Mouse (Mus musculus): ENCODE data around the gene Mfap1a. TPM values are rescaled to one million over a fixed set of nuclear protein-coding genes. Genes with fewer than 3 reads are reported as not detected.
"Not testable (repeated sequence)": the region's sequence is repeated elsewhere in the genome, so short reads cannot be mapped to it uniquely, and the experiment has no call there.

The Mfap1a gene
- polyA plus RNA-seq, 1 experiment from 2014 or later, result 20.8 TPM

DNA sequence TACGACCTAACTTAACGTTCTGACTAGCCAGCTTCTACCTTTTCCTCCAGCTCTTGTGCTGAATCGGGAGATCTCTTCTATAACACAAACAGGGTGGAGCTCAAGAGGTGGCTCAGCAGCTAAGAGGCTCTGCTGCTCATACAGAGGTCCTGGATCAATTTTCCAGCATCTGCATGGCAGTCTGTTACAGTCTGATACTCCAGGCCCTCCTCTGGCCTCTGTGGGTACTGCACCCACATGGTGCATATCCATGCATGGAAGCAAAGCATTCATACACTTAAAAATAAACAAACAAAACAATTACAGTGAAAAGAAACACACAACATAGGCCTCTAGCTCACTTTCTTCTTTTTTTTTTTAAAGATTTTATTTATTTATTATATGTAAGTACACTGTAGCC, 33.7 kb downstream of the Mfap1a start:
- not testable (repeated sequence) for H3K4me1 ChIP-seq (replicated peaks); H3K27me3 ChIP-seq (replicated peaks); H3K9ac ChIP-seq; ATAC-seq; H3K9me3 ChIP-seq; H3K4me3 ChIP-seq (replicated peaks); H3K27ac ChIP-seq; H3K36me3 ChIP-seq
- H3K4me2 ChIP-seq (replicated peaks), result peak overlapping the region; percentile 75
- 100% methylated on average over 3 of the region's 3 CpGs for WGBS

DNA sequence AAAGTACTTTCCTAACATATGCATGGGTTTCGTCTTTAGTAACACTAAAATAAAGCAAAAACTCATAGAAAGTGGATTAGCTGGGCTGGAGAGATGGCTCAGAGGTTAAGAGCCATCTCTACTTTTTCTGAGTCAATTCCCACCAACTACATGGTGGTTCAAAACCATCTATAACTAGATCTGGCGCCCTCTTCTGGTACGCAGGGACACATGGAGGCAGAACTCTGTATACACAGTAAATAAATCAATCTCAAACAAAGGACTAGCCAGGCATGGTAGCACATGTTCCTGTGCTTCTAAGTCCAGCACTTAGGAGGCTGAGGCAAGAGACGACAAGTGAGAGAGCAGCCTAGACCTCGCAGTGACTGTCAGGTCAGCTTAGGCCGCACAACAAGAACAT, 37.5 kb downstream of the Mfap1a start:
- H3K36me3 ChIP-seq; H3K27me3 ChIP-seq (replicated peaks); H3K4me1 ChIP-seq (replicated peaks); H3K27ac ChIP-seq; H3K4me2 ChIP-seq (replicated peaks); H3K4me3 ChIP-seq (replicated peaks); H3K9ac ChIP-seq; H3K9me3 ChIP-seq; ATAC-seq: not testable (repeated sequence)
- WGBS, result 70% methylated on average over 2 of the region's 6 CpGs

GRCm38 (mm10) chr2:121460071-121460470, 46.4 kb downstream of the Mfap1a start:
- Histone ChIP-seq H3K9me3 (no peaks in the 10 kb centered on the region), H3K4me3 (replicated peaks) (no peak overlapping the region), H3K36me3 (no peaks in the 10 kb centered on the region), H3K9ac (no peak overlapping the region), H3K4me2 (replicated peaks) (no peak overlapping the region), H3K27me3 (replicated peaks) (no peaks in the 10 kb centered on the region), H3K4me1 (replicated peaks) (0 out of 2 replicates have a peak, but pooled peaks cover 7% of the 10 kb centered on the region), H3K27ac (no peak overlapping the region)
- ATAC-seq, result no peak
- WGBS, result 55% methylated on average over 2 of the region's 2 CpGs

- Histone ChIP-seq H3K27me3 (replicated peaks) (no peaks in the 10 kb centered on the region), H3K4me1 (replicated peaks) (peaks cover 10% of the 10 kb centered on the region; the same call in 1 of the 2 replicates), H3K4me3 (replicated peaks) (peak within 1 kb of the TSS; percentile 71), H3K36me3 (peaks cover 9% of the 10 kb centered on the region; the same call in 1 of the 2 replicates), H3K4me2 (replicated peaks) (peak within 1 kb of the TSS; percentile 55), H3K27ac (peak within 1 kb of the TSS; percentile 75), H3K9me3 (no peaks in the 10 kb centered on the region), H3K9ac (peak within 1 kb of the TSS; percentile 64)
- peak; percentile 95 for ATAC-seq
- WGBS, result 4% methylated on average over 41 of the region's 41 CpGs
These were observed 49.5 kb downstream of the Mfap1a start, which contains the start of gene Serinc4 for GRCm38 (mm10) chr2:121456692-121457642. TSS of gene Serinc4 (minus strand) at chr2:121456781.

DNA sequence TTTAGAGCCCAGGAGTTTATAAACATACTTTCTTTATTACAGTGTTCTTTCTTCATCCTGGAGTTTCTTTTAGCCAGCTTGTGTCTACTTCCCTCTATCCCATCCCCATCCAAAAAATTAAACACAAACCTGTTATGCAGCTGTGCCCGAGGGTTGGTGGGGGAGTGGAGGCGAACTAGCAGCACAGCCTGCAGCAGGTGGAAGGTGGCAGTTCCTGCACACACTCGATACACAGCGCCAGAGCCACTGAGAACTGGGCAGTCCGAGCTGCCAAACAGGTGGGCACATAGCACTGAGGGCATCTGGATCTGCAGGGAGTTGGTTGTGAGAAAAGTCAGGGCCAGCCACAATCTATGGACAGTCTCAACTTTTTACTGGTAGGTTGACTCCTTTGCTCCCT, 50.9 kb downstream of the Mfap1a start:
- Histone ChIP-seq H3K4me2 (replicated peaks) (no peak overlapping the region), H3K36me3 (peaks cover 9% of the 10 kb centered on the region), H3K9me3 (no peaks in the 10 kb centered on the region), H3K4me3 (replicated peaks) (no peak overlapping the region), H3K9ac (no peak overlapping the region), H3K27ac (no peak overlapping the region), H3K27me3 (replicated peaks) (no peaks in the 10 kb centered on the region), H3K4me1 (replicated peaks) (peaks cover 14% of the 10 kb centered on the region; the same call in 1 of the 2 replicates)
- WGBS, result 78% methylated on average over 5 of the region's 5 CpGs
- no peak for ATAC-seq

GRCm38 (mm10) chr2:121453917-121454316, 52.5 kb downstream of the Mfap1a start:
- no peak overlapping the region for H3K4me3 ChIP-seq (replicated peaks)
- WGBS, result 78% methylated on average over 6 of the region's 6 CpGs
- peaks cover 9% of the 10 kb centered on the region for H3K36me3 ChIP-seq
- peaks cover 14% of the 10 kb centered on the region; the same call in 1 of the 2 replicates for H3K4me1 ChIP-seq (replicated peaks)
- H3K27ac ChIP-seq, result no peak overlapping the region
- H3K9ac ChIP-seq, result no peak overlapping the region
- H3K4me2 ChIP-seq (replicated peaks), result no peak overlapping the region
- H3K27me3 ChIP-seq (replicated peaks), result no peaks in the 10 kb centered on the region
- no peak for ATAC-seq
- H3K9me3 ChIP-seq, result no peaks in the 10 kb centered on the region

GRCm38 (mm10) chr2:121452990-121453389, 53.5 kb downstream of the Mfap1a start, which contains the start of gene Hypk:
TSS of gene Hypk (plus strand) at chr2:121453290.
- Histone ChIP-seq H3K4me3 (replicated peaks) (no peak within 1 kb of the TSS), H3K4me2 (replicated peaks) (no peak within 1 kb of the TSS), H3K9me3 (no peaks in the 10 kb centered on the region), H3K27me3 (replicated peaks) (no peaks in the 10 kb centered on the region), H3K36me3 (peaks cover 9% of the 10 kb centered on the region), H3K9ac (no peak within 1 kb of the TSS), H3K4me1 (replicated peaks) (peaks cover 12% of the 10 kb centered on the region; the same call in 1 of the 2 replicates), H3K27ac (no peak within 1 kb of the TSS)
- WGBS, result 60% methylated on average over 4 of the region's 4 CpGs
- no peak for ATAC-seq

GRCm38 (mm10) chr2:121452361-121452760, 54.1 kb downstream of the Mfap1a start:
- Histone ChIP-seq H3K4me1 (replicated peaks) (peaks cover 12% of the 10 kb centered on the region; the same call in 1 of the 2 replicates), H3K9ac (no peak overlapping the region), H3K4me2 (replicated peaks) (no peak overlapping the region), H3K27me3 (replicated peaks) (no peaks in the 10 kb centered on the region), H3K9me3 (no peaks in the 10 kb centered on the region), H3K27ac (no peak overlapping the region), H3K4me3 (replicated peaks) (no peak overlapping the region), H3K36me3 (peaks cover 9% of the 10 kb centered on the region)
- ATAC-seq, result no peak
- 75% methylated on average over 4 of the region's 4 CpGs for WGBS

DNA sequence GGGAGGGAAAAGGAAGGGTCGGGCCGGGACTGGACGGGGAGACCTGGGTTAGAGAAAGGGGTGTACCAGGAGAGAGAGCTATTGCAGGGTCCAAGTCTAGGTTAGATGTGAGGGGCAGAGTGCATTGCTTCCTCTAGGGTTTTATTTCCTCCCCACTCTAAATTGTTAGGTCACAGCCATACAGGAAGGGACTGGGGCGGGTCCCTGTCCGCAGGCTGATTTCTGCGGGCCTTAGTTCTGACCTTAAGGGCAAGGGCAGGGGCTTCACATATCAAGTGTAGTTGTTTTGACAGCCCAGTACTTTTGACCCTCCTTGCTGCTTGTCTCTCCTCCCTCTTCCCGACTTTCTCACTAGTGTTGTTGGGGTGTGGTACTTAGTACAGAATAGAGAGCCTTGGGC, 56.4 kb downstream of the Mfap1a start:
- Histone ChIP-seq H3K4me3 (replicated peaks) (peak overlapping the region; percentile 100), H3K4me2 (replicated peaks) (peak overlapping the region; percentile 86), H3K27ac (peak overlapping the region; percentile 98), H3K4me1 (replicated peaks) (peaks cover 12% of the 10 kb centered on the region; the same call in 1 of the 2 replicates), H3K9me3 (no peaks in the 10 kb centered on the region), H3K27me3 (replicated peaks) (no peaks in the 10 kb centered on the region), H3K9ac (peak overlapping the region; percentile 99), H3K36me3 (peaks cover 9% of the 10 kb centered on the region)
- 0% methylated on average over 7 of the region's 7 CpGs for WGBS
- no peak for ATAC-seq

DNA sequence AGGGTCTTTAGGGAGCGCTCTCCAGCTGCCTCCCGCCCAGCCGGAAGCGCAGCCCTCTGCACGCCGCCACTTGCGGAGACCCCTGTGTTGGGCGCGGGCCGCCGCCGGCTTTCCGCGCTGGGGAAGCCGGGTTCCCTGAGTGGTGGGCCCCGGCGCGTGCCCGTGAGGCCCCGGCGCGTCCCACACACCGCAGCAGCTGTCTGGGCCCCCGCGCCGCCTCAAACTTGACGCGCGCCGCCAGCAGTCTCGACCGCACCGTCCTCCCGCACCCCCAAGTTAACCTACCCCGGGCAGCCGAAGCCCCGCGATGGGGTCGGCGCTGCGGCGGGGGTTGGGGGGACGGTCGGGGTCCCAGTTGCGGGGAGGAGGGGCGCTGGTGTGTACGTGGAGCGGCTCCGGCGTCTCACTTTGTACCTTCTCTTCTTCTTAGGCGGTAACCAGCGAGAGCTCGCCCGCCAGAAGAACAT, 56.9 kb downstream of the Mfap1a start:
- peak; percentile 42 for ATAC-seq
- H3K27ac ChIP-seq, result peak overlapping the region; percentile 98
- peak overlapping the region; percentile 100 for H3K4me3 ChIP-seq (replicated peaks)
- H3K27me3 ChIP-seq (replicated peaks), result no peaks in the 10 kb centered on the region
- peaks cover 12% of the 10 kb centered on the region; the same call in 1 of the 2 replicates for H3K4me1 ChIP-seq (replicated peaks)
- no peaks in the 10 kb centered on the region for H3K9me3 ChIP-seq
- under 1% methylated on average over 54 of the region's 54 CpGs for WGBS
- H3K4me2 ChIP-seq (replicated peaks), result peak overlapping the region; percentile 86
- peak overlapping the region; percentile 99 for H3K9ac ChIP-seq
- H3K36me3 ChIP-seq, result peaks cover 9% of the 10 kb centered on the region

DNA sequence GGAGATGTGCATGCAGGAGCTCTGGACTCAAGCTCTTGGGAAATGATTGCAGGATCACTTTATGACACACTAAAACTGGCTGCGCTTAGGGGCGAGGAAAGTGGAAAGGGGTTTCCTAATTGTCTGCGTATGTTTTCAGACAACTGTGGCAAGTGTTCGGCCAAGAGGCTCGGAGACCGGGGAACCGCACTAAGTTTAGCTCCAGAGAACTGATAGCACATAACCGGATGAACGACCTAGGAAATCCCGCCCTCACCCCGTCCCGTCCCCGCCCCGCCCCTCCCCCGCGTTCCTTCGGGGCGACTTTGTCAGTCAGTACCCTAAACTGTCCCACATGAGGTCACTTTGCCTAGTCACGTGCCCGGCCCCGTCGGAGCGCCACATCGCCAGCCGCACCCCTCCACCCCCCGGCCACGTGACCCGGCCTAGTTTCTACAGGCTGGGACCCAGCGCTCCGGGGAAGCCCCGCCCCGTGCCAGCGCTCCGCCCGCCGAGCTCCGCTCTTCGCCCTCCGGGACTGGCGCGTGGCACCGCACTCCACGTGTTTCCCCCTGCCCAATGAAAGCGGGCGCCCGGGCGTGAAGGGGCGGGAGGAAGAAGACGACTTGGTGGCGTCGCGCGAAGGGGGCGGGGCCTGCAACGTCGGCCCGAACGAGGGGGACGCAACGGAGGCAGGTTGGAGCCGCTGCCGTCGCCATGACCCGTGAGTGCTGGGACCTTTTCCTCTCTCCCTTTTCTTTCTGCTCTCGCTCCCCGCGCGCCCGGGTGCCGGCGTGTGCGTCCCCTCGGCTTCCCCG, 57.5 kb downstream of the Mfap1a start, which contains the start of gene Serf2:
Gene Serf2 (plus strand): TSS at position 457 of the 797 bp plus-strand sequence.
- under 1% methylated on average over 64 of the region's 74 CpGs for WGBS

GRCm38 (mm10) chr2:121448136-121448535, 58.3 kb downstream of the Mfap1a start:
- H3K36me3 ChIP-seq, result peaks cover 4% of the 10 kb centered on the region

More for the DNA sequence above, 57.5 kb downstream of the Mfap1a start, which contains the start of gene Serf2:
- Histone ChIP-seq H3K36me3 (peaks cover 9% of the 10 kb centered on the region), H3K4me2 (replicated peaks) (peak within 1 kb of the TSS; percentile 86), H3K4me3 (replicated peaks) (peak within 1 kb of the TSS; percentile 100), H3K9ac (peak within 1 kb of the TSS; percentile 99), H3K27me3 (replicated peaks) (no peaks in the 10 kb centered on the region), H3K27ac (peak within 1 kb of the TSS; percentile 98), H3K9me3 (no peaks in the 10 kb centered on the region), H3K4me1 (replicated peaks) (peaks cover 12% of the 10 kb centered on the region; the same call in 1 of the 2 replicates)
- peak; percentile 98 for ATAC-seq

More at GRCm38 (mm10) chr2:121448136-121448535, 58.3 kb downstream of the Mfap1a start:
- H3K4me3 ChIP-seq (replicated peaks), result peak overlapping the region; percentile 100
- peaks cover 12% of the 10 kb centered on the region; the same call in 1 of the 2 replicates for H3K4me1 ChIP-seq (replicated peaks)
- WGBS, result 12% methylated on average over 9 of the region's 9 CpGs
- H3K4me2 ChIP-seq (replicated peaks), result peak overlapping the region; percentile 86
- H3K9ac ChIP-seq, result peak overlapping the region; percentile 64
- H3K27ac ChIP-seq, result peak overlapping the region; percentile 95
- no peaks in the 10 kb centered on the region for H3K9me3 ChIP-seq
- no peak for ATAC-seq
- no peaks in the 10 kb centered on the region for H3K27me3 ChIP-seq (replicated peaks)

All from intestine, embryonic 15.5 days (tissue).